Mouse (Mus musculus): Measurements from ENCODE around the gene Gm42669.
A peak's percentile ranks its signal among the peaks of the same experiment; 100 is the strongest.

Gene Gm42669

GRCm38 (mm10) chr5:107507321-107507720 lies at the start of gene Gm42669:
Gm42669 (plus strand) TSS chr5:107507621.
- DNase-seq (ENCODE audit: low read depth), result no peak

GRCm38 (mm10) chr5:107462147-107463076 lies 45.0 kb upstream of the Gm42669 start:
- DNase-seq (ENCODE audit: low read depth), result peak; percentile 40

- no peak for DNase-seq (ENCODE audit: low read depth)
These were observed 40.9 kb upstream of the Gm42669 start for GRCm38 (mm10) chr5:107466501-107466900.

- DNase-seq (ENCODE audit: low read depth), result no peak
These were observed 40.3 kb upstream of the Gm42669 start for GRCm38 (mm10) chr5:107467098-107467497.

- peak; percentile 36 for DNase-seq (ENCODE audit: low read depth)
These were observed 36.7 kb upstream of the Gm42669 start for GRCm38 (mm10) chr5:107470600-107471329.

GRCm38 (mm10) chr5:107480194-107480593 lies 27.2 kb upstream of the Gm42669 start:
- no peak for DNase-seq (ENCODE audit: low read depth)

- no peak for DNase-seq (ENCODE audit: low read depth)
These were observed 18.4 kb upstream of the Gm42669 start for GRCm38 (mm10) chr5:107488996-107489395.

- no peak for DNase-seq (ENCODE audit: low read depth)
These were observed 16.4 kb upstream of the Gm42669 start for GRCm38 (mm10) chr5:107491036-107491435.

GRCm38 (mm10) chr5:107492471-107492870 lies 14.9 kb upstream of the Gm42669 start:
- DNase-seq (ENCODE audit: low read depth), result no peak

- DNase-seq (ENCODE audit: low read depth), result no peak
These were observed 12.7 kb upstream of the Gm42669 start for GRCm38 (mm10) chr5:107494759-107495158.

- DNase-seq (ENCODE audit: low read depth), result no peak
These were observed 11.4 kb upstream of the Gm42669 start for GRCm38 (mm10) chr5:107496047-107496446.

GRCm38 (mm10) chr5:107497519-107498501 lies 9.6 kb upstream of the Gm42669 start:
- no peak for DNase-seq (ENCODE audit: low read depth)

- no peak for DNase-seq (ENCODE audit: low read depth)
These were observed 8.6 kb upstream of the Gm42669 start for GRCm38 (mm10) chr5:107498806-107499310.

GRCm38 (mm10) chr5:107499891-107500535 lies 7.4 kb upstream of the Gm42669 start:
- DNase-seq (ENCODE audit: low read depth), result no peak

- DNase-seq (ENCODE audit: low read depth), result no peak
These were observed 6.7 kb upstream of the Gm42669 start for GRCm38 (mm10) chr5:107500741-107501140.

GRCm38 (mm10) chr5:107510503-107510902 lies 3.1 kb downstream of the Gm42669 start:
- no peak for DNase-seq (ENCODE audit: low read depth)

GRCm38 (mm10) chr5:107511326-107511725 lies 3.9 kb downstream of the Gm42669 start:
- no peak for DNase-seq (ENCODE audit: low read depth)

- DNase-seq (ENCODE audit: low read depth), result peak; percentile 51
These were observed 6.2 kb downstream of the Gm42669 start for GRCm38 (mm10) chr5:107513583-107513982.

GRCm38 (mm10) chr5:107515453-107515852 lies 8.0 kb downstream of the Gm42669 start:
- DNase-seq (ENCODE audit: low read depth), result no peak

GRCm38 (mm10) chr5:107516087-107516486 lies 8.7 kb downstream of the Gm42669 start:
- no peak for DNase-seq (ENCODE audit: low read depth)

- DNase-seq (ENCODE audit: low read depth), result no peak
These were observed 11.2 kb downstream of the Gm42669 start for GRCm38 (mm10) chr5:107518602-107519001.
